Mouse (Mus musculus) T-helper 1 cell (primary cell): Measurements from ENCODE around the gene Cyb561d2.

Experiments used
- in situ Hi-C: fragments of 300-600 bp; cut with MboI, MseI; formaldehyde crosslinking; loops from one replicate; pipeline ENCODE4 v1.15.1; 2025; ENCODE audit warnings: high pct_unique_total_duplicates

Cyb561d2 gene

GRCm38 (mm10) chr9:107571534-107572326 lies 29.7 kb upstream of the Cyb561d2 start:
- in situ Hi-C loops, result loop anchor here (25.0 kb wide), 1 partner anchor 1384 kb away; the partner anchor contains the start of gene Ppm1m

GRCm38 (mm10) chr9:107570845-107571244 lies 28.9 kb upstream of the Cyb561d2 start:
- in situ Hi-C loops, result loop anchor here (25.0 kb wide), 1 partner anchor 1384 kb away; the partner anchor contains the start of gene Ppm1m

GRCm38 (mm10) chr9:107570016-107570415 lies 28.0 kb upstream of the Cyb561d2 start:
- in situ Hi-C loops, result loop anchor here (25.0 kb wide), 1 partner anchor 1383 kb away; the partner anchor contains the start of gene Ppm1m

GRCm38 (mm10) chr9:107569270-107569669 lies 27.3 kb upstream of the Cyb561d2 start:
- in situ Hi-C loops, result loop anchor here (25.0 kb wide), 1 partner anchor 1382 kb away; the partner anchor contains the start of gene Ppm1m

- in situ Hi-C loops, result loop anchor here (25.0 kb wide), 1 partner anchor 1381 kb away; the partner anchor contains the start of gene Ppm1m
Measured at GRCm38 (mm10) chr9:107568331-107569261, 26.6 kb upstream of the Cyb561d2 start.

- in situ Hi-C loops, result loop anchor here (25.0 kb wide), 1 partner anchor 1381 kb away; the partner anchor contains the start of gene Ppm1m
Measured at GRCm38 (mm10) chr9:107567702-107568319, 25.8 kb upstream of the Cyb561d2 start, which contains the start of gene Hyal2. Gene Hyal2, plus strand, starts transcription at chr9:107567945.

- in situ Hi-C loops, result loop anchor here (25.0 kb wide), 1 partner anchor 1380 kb away; the partner anchor contains the start of gene Ppm1m
Measured at GRCm38 (mm10) chr9:107566855-107567254, 24.9 kb upstream of the Cyb561d2 start.

GRCm38 (mm10) chr9:107566041-107566709 lies 24.2 kb upstream of the Cyb561d2 start:
- in situ Hi-C loops, result loop anchor here (25.0 kb wide), 1 partner anchor 1379 kb away; the partner anchor contains the start of gene Ppm1m

GRCm38 (mm10) chr9:107565556-107565955 lies 23.6 kb upstream of the Cyb561d2 start:
- in situ Hi-C loops, result loop anchor here (25.0 kb wide), 1 partner anchor 1378 kb away; the partner anchor contains the start of gene Ppm1m

- in situ Hi-C loops, result loop anchor here (25.0 kb wide), 1 partner anchor 1376 kb away; the partner anchor contains the start of gene Ppm1m
Measured at GRCm38 (mm10) chr9:107563029-107563581, 21.1 kb upstream of the Cyb561d2 start, which contains the start of gene Tusc2. Gene Tusc2, plus strand, starts transcription at chr9:107563255.

- in situ Hi-C loops, result loop anchor here (10.0 to 25.0 kb wide), 2 partner anchors 662 to 1369 kb away; partner anchors contain the start of genes Manf and Ppm1m
Measured at GRCm38 (mm10) chr9:107556346-107556745, 14.4 kb upstream of the Cyb561d2 start.

GRCm38 (mm10) chr9:107555701-107556100 lies 13.7 kb upstream of the Cyb561d2 start:
- in situ Hi-C loops, result loop anchor here (10.0 to 25.0 kb wide), 2 partner anchors 661 to 1368 kb away; partner anchors contain the start of genes Manf and Ppm1m

GRCm38 (mm10) chr9:107555031-107555457 lies 13.1 kb upstream of the Cyb561d2 start:
- in situ Hi-C loops, result loop anchor here (10.0 to 25.0 kb wide), 2 partner anchors 660 to 1368 kb away; partner anchors contain the start of genes Manf and Ppm1m

- in situ Hi-C loops, result loop anchor here (10.0 to 25.0 kb wide), 2 partner anchors 660 to 1367 kb away; partner anchors contain the start of genes Manf and Ppm1m
Measured at GRCm38 (mm10) chr9:107554319-107554825, 12.4 kb upstream of the Cyb561d2 start.

GRCm38 (mm10) chr9:107553541-107554318 lies 11.7 kb upstream of the Cyb561d2 start:
- in situ Hi-C loops, result loop anchor here (10.0 to 25.0 kb wide), 2 partner anchors 659 to 1366 kb away; partner anchors contain the start of genes Manf and Ppm1m

GRCm38 (mm10) chr9:107552690-107553393 lies 10.8 kb upstream of the Cyb561d2 start:
- in situ Hi-C loops, result loop anchor here (10.0 to 25.0 kb wide), 2 partner anchors 658 to 1366 kb away; partner anchors contain the start of genes Manf and Ppm1m

GRCm38 (mm10) chr9:107551890-107552355 lies 9.9 kb upstream of the Cyb561d2 start:
- in situ Hi-C loops, result loop anchor here (10.0 to 25.0 kb wide), 2 partner anchors 657 to 1365 kb away; partner anchors contain the start of genes Manf and Ppm1m
